Mouse (Mus musculus) lung, postnatal 0 days (tissue): ENCODE measurements at regions not wholly inside any gene's neighbourhood (a gene's known extent, or its start where the extent isn't known, plus 50 kb on each side); places are given as distances from the start of the nearest gene placed in this dataset.

Experiments
- CTCF ChIP-seq: IDR thresholded peaks from 2 replicates; pipeline ENCODE4 v1.5.1; 2016; ENCODE audit warnings: antibody characterized with exemption, mild to moderate bottlenecking
- EP300 ChIP-seq: IDR thresholded peaks from 2 replicates; pipeline ENCODE4 v1.6.1; 2016; ENCODE audit warnings: antibody characterized with exemption, mild to moderate bottlenecking, control low read depth

DNA sequence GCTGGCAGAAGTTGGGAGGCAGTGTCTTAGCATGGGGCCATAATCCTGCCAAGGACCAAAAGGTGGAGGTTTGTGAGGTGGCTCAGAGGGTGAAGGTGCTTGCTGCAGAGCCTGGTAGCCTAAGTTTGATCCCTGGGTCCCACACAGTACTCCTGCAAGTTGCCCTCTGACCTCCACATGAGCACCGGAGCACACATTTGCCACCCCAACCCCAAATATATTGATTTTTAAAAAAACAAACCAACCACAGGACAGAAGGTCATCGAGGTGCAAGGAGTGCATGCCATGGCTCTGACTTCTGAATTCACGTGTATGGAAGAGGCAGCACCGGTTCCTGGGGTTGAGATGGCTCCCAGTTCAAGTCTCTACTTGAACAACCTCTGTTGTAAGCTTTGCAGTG lies 186.2 kb downstream of the Rplp1 start:
- TF ChIP-seq CTCF (no peak), EP300 (no peak)
